In the genomic region with DNA sequence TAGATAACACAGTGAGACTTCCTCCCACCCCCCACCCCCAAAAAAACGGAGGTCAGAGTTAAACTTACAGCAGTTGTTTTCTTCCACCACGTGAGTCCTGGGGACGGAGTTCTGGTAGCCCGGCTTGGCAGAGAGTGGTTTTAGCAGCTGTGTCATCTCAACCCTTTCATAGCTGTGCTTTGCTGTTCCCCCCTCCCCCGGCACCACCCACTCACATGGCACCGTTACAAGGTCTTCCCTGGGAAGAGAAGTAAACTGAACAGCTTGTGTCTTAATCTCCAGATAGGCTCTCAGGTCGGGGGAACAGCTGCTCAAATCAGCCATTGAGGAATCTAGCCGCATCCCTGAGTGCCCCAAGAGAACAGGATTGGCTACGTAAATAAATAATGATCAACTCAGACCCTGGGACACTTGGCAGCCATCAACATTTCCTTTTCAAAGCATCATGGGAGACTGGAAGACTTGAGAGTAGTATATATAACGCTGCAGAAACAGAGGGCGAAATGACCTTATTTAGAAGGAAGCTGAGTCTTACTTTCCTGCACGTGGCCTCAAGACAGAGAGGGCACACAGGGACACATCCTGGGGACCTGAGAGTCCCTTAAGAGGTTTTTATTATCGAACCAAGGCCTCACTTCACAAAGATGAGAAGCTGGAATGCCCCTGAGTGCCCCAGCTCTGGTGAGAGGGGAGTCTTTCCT, we compare ENCODE assay signal across 9 mouse cellular contexts. TPM values are rescaled to one million over a fixed set of nuclear protein-coding genes. Genes with fewer than 3 reads are reported as not detected.
DNase-seq lines count a peak whose midpoint lies in the region; ATAC-seq and TF ChIP-seq lines count a peak whose summit lies in the region.
"Had no signal": no experiment of that assay in that cellular context is flagged by ENCODE, and none has a peak within 500 bp of the region (broad histone marks: within the 10 kb centered on the region; RNA-seq: fewer than 3 reads in every experiment).

No protein-coding gene starts in this region.

- no peak for TF ChIP-seq POLR2A in lung, adult 2 months (IDR thresholded peaks at IDR 0.05; ENCODE audit: borderline replicate concordance, extremely low read depth, low read depth, low read length)

- 0 out of 2 replicates have a peak, but pooled peaks cover 2% of the 10 kb centered on the region for H3K9me3 ChIP-seq in intestine, embryonic 16.5 days (ENCODE audit: control insufficient read depth, low read length)
- H3K9me3 ChIP-seq: hindbrain, embryonic 15.5 days had no signal

- DNase-seq in layer of hippocampus, adult 8-10 months (ENCODE audit: low spot score in 2 of 2), result peak; percentile 40 to 58
- DNase-seq in layer of hippocampus, postnatal 14 days (ENCODE audit: low spot score in 2 of 2), result no peak
- DNase-seq in gastrocnemius, postnatal 10 days, result peak; percentile 65
- peak; percentile 27 for DNase-seq in lung, adult 2 months
- peak; percentile 86 for DNase-seq in right cerebral cortex, adult 18-20 months
- DNase-seq in thymus, postnatal 4 days, result no peak

- 37% methylated on average over 13 of the region's 13 CpGs for WGBS in intestine, embryonic 16.5 days
- WGBS in lung, adult 2 months, result 32% methylated on average over 13 of the region's 13 CpGs

- TF ChIP-seq CTCF in lung, adult 2 months (IDR thresholded peaks at IDR 0.05; ENCODE audit: insufficient read depth, low read length), result no peak

- H3K36me3 ChIP-seq in intestine, embryonic 16.5 days (ENCODE audit: control insufficient read depth, insufficient read depth, low read length), result no peaks in the 10 kb centered on the region
- H3K36me3 ChIP-seq: hindbrain, embryonic 15.5 days had no signal

- no peak overlapping the region for H3K4me3 ChIP-seq in intestine, embryonic 16.5 days (ENCODE audit: low read length)
- H3K4me3 ChIP-seq in lung, adult 2 months (replicated peaks; ENCODE audit: extremely low read depth, low read depth, low read length), result no peak overlapping the region
- H3K4me3 ChIP-seq: hindbrain, embryonic 15.5 days had no signal

- no peaks in the 10 kb centered on the region for H3K27me3 ChIP-seq in intestine, embryonic 16.5 days (replicated peaks; ENCODE audit: control insufficient read depth, insufficient read depth, low read length)
- H3K27me3 ChIP-seq: hindbrain, embryonic 15.5 days had no signal

- peak; percentile 34 for ATAC-seq in intestine, embryonic 16.5 days
- ATAC-seq in megakaryocyte progenitor cell, adult 5-6 weeks (replicated peaks; ENCODE audit: poor library complexity), result no peak

- H3K4me1 ChIP-seq in intestine, embryonic 16.5 days (ENCODE audit: control insufficient read depth, insufficient read depth, low read length), result peaks cover 23% of the 10 kb centered on the region
- no peaks in the 10 kb centered on the region; the same call in 1 of the 2 replicates for H3K4me1 ChIP-seq in lung, adult 2 months (ENCODE audit: control insufficient read depth, insufficient read depth, low read length)

- H3K27ac ChIP-seq in intestine, embryonic 16.5 days (ENCODE audit: low read length), result peak overlapping the region; percentile 94
- H3K27ac ChIP-seq: hindbrain, embryonic 15.5 days had no signal

- H3K4me2 ChIP-seq in intestine, embryonic 16.5 days (ENCODE audit: low read depth, low read length), result no peak overlapping the region
- H3K4me2 ChIP-seq: hindbrain, embryonic 15.5 days had no signal

- peak overlapping the region; percentile 35; the same call in 1 of the 2 replicates for H3K9ac ChIP-seq in intestine, embryonic 16.5 days (ENCODE audit: low read depth, low read length)
- H3K9ac ChIP-seq: hindbrain, embryonic 15.5 days had no signal

RNA-seq across cellular contexts. Expression of gene Prpsap1, which starts 0.6 kb away (rescaled TPM):
- 100 to 1,000 TPM in 1 of 4 experiments, 10 to 100 TPM in 3; 83.2 to 104 (median 89.6) TPM for total RNA-seq in layer of hippocampus, adult 8-10 months (2022)
- 10 to 100 TPM; 86.1 to 90.6 TPM for total RNA-seq in layer of hippocampus, postnatal 14 days (2021)
- 10 to 100 TPM; 34.8 to 35.4 TPM for total RNA-seq in gastrocnemius, postnatal 10 days (2021)
- 260 and 274 TPM in 2 replicates for polyA plus RNA-seq in intestine, embryonic 16.5 days (2015; fragmentation: Nextera tagmentation; extraction: Ambion mirVana)
- polyA plus RNA-seq in lung, adult 2 months (2012; rRNA removed), result 82.4 and 92.0 TPM in 2 replicates
- 46.9 and 49.3 TPM in 2 replicates for total RNA-seq in megakaryocyte progenitor cell, adult 5-6 weeks (2015)
- 27.9 and 33.0 TPM in 2 replicates for total RNA-seq in megakaryocyte progenitor cell, adult 5-6 weeks (2017)

RNA-seq across cellular contexts. Expression of gene Qrich2, which starts 28.6 kb away (rescaled TPM):
- total RNA-seq in layer of hippocampus, adult 8-10 months (2022), result under 1 TPM in 1 of 4 experiments, not detected in 3; 0.14 TPM
- under 1 TPM in 1 of 2 experiments, not detected in 1; 0.07 TPM for total RNA-seq in layer of hippocampus, postnatal 14 days (2021)
- total RNA-seq in gastrocnemius, postnatal 10 days (2021), result not detected
- 0.39 TPM in 2 replicates for polyA plus RNA-seq in intestine, embryonic 16.5 days (2015; fragmentation: Nextera tagmentation; extraction: Ambion mirVana)
- polyA plus RNA-seq in lung, adult 2 months (2012; rRNA removed), result 0.11 and 0.18 TPM in 2 replicates
- total RNA-seq in megakaryocyte progenitor cell, adult 5-6 weeks (2015), result not detected in 2 replicates
- total RNA-seq in megakaryocyte progenitor cell, adult 5-6 weeks (2017), result 0.07 TPM in 1 of 2 replicates, not detected in the other

RNA-seq across cellular contexts. Expression of gene Sphk1, which starts 36.1 kb away (rescaled TPM):
- total RNA-seq in layer of hippocampus, adult 8-10 months (2022), result 1 to 10 TPM; 2.8 to 3.6 (median 2.9) TPM
- total RNA-seq in layer of hippocampus, postnatal 14 days (2021), result 1 to 10 TPM; 2.2 TPM
- 1 to 10 TPM; 3.7 to 4.0 TPM for total RNA-seq in gastrocnemius, postnatal 10 days (2021)
- polyA plus RNA-seq in intestine, embryonic 16.5 days (2015; fragmentation: Nextera tagmentation; extraction: Ambion mirVana), result 3.9 and 5.2 TPM in 2 replicates
- 41.8 and 45.8 TPM in 2 replicates for polyA plus RNA-seq in lung, adult 2 months (2012; rRNA removed)
- 7.6 and 15.5 TPM in 2 replicates for total RNA-seq in megakaryocyte progenitor cell, adult 5-6 weeks (2015)
- 6.7 and 26.1 TPM in 2 replicates for total RNA-seq in megakaryocyte progenitor cell, adult 5-6 weeks (2017)

Comparison
In these comparisons a context has a peak if more than half of its experiments do, and no peak if none do; other contexts are left out.
1. DNase-seq: peak in layer of hippocampus, adult 8-10 months (2 of 2), gastrocnemius, postnatal 10 days (single experiment), lung, adult 2 months (single experiment) and right cerebral cortex, adult 18-20 months (single experiment); none in layer of hippocampus, postnatal 14 days (0 of 2) and thymus, postnatal 4 days (single experiment).